Mouse (Mus musculus) embryonic facial prominence, embryonic 12.5 days (tissue): ENCODE results near the gene Il5ra. TPM values are rescaled to one million over a fixed set of nuclear protein-coding genes. Genes with fewer than 3 reads are reported as not detected.

Source experiments
- ATAC-seq: fragments of 200-750 bp; cut with Nextera tagmentation; 2 replicates; pipeline ENCODE4 v1.8.0; 2017; ENCODE audit not compliant: insufficient number of reproducible peaks, insufficient read depth, low FRiP score, low TSS enrichment
- H3K27ac ChIP-seq: fragments of 300-500 bp; sonication (generic); 2 replicates; pipeline ENCODE4 v1.5.1; 2016; ENCODE audit warnings: mild to moderate bottlenecking
- H3K27me3 ChIP-seq: fragments of 300-500 bp; sonication (generic); 2 replicates; pipeline ENCODE4 v1.6.1; 2016; ENCODE audit warnings: mild to moderate bottlenecking, moderate library complexity
- H3K36me3 ChIP-seq: fragments of 300-500 bp; sonication (generic); 2 replicates; pipeline ENCODE4 v1.6.1; 2016; ENCODE audit warnings: mild to moderate bottlenecking
- H3K4me1 ChIP-seq: fragments of 300-500 bp; sonication (generic); 2 replicates; pipeline ENCODE4 v1.6.1; 2016
- H3K4me2 ChIP-seq: fragments of 300-500 bp; sonication (generic); replicated peaks from 2 replicates; pipeline ENCODE4 v1.6.1; 2016; ENCODE audit warnings: mild to moderate bottlenecking, moderate library complexity
- H3K4me3 ChIP-seq: fragments of 300-500 bp; sonication (generic); 2 replicates; pipeline ENCODE4 v1.5.1; 2016; ENCODE audit warnings: mild to moderate bottlenecking
- H3K9ac ChIP-seq: fragments of 300-500 bp; sonication (generic); 2 replicates; pipeline ENCODE4 v1.6.1; 2016; ENCODE audit warnings: mild to moderate bottlenecking, moderate library complexity
- H3K9me3 ChIP-seq: fragments of 300-500 bp; sonication (generic); 2 replicates; pipeline ENCODE4 v1.6.1; 2016; ENCODE audit warnings: mild to moderate bottlenecking, moderate library complexity
- WGBS: fragments of 180-500 bp; shearing (Covaris S2); methylation state at CpG from one replicate; pipeline ENCODE4 v1.1.7; 2016; 5-methylcytosine and 5-hydroxymethylcytosine counted together
- polyA plus RNA-seq: library from polyadenylated mRNA; unstranded; fragments of >200 nt; fragmentation: Nextera tagmentation; extraction: Ambion mirVana; gene quantifications from 2 replicates; pipeline ENCODE4 v1.2.1, GENCODE M21; 2016

The Il5ra gene
- polyA plus RNA-seq, 1 experiment from 2014 or later, result not detected

DNA sequence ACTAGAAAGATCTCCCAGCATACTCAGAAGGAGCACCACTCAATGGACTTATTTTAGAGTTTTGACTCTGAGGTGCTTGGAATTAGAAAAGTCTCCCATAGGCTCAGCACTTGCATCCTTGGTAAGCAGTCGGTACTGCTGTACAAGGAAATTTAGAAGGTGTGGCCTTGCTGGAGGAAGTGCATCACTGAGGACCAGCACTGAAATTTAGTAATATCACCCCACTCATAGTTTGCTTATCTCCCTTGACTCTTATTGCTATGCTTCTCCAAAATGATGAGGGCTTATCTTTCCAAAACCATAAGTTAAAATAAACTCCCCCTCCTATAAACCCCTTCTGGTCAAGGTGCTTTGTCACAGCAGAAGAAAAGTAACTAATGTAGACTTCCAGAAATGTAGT is 12.6 kb upstream of the Il5ra start:
- no peaks in the 10 kb centered on the region for H3K9me3 ChIP-seq
- 83% methylated on average over 1 of the region's 1 CpGs for WGBS
- H3K4me3 ChIP-seq, result no peak overlapping the region
- H3K27ac ChIP-seq, result no peak overlapping the region
- ATAC-seq, result no peak
- no peaks in the 10 kb centered on the region for H3K36me3 ChIP-seq
- H3K4me1 ChIP-seq, result no peaks in the 10 kb centered on the region
- H3K4me2 ChIP-seq, result no peak overlapping the region
- no peak overlapping the region for H3K9ac ChIP-seq
- no peaks in the 10 kb centered on the region for H3K27me3 ChIP-seq

DNA sequence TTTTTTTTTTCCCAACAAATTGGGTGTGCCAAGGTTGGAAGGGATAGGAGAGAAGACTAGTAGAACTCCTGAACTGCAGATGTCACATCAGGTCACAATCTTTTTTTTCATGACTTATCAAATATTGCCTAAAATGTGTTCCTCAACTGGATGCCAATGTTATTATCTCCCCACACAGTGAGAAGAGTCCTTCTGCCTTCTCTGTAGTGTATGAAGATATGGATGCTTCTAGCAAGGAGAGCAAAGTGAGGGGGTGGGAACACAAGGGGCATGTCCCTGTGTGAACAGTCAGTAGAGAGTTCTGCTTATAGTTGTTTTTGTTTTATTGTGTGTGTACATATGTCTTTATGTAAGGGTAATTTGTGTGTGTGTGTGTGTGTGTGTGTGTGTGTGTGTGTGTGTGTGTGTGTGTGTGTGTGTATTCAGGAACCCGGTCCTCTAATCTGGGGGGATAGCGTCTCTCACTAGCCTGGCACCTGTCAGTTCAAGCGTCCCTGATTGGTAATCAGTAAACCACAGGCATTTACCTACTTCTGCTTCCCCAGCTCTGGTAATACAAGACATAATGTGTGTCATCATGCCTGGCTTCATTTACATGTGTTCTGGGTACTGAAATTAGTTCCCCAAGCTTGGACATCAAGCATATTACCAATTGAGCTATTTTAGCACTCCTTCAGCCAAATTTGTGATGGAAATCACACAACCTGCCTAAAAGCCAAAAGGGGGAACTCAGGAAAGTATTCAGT is 11.8 kb upstream of the Il5ra start:
- H3K27ac ChIP-seq, result no peak overlapping the region
- no peaks in the 10 kb centered on the region for H3K36me3 ChIP-seq
- 94% methylated on average over 3 of the region's 3 CpGs for WGBS
- no peak overlapping the region for H3K9ac ChIP-seq
- H3K9me3 ChIP-seq, result no peaks in the 10 kb centered on the region
- no peak for ATAC-seq
- H3K4me3 ChIP-seq, result no peak overlapping the region
- no peak overlapping the region for H3K4me2 ChIP-seq
- H3K27me3 ChIP-seq, result no peaks in the 10 kb centered on the region
- no peaks in the 10 kb centered on the region for H3K4me1 ChIP-seq

DNA sequence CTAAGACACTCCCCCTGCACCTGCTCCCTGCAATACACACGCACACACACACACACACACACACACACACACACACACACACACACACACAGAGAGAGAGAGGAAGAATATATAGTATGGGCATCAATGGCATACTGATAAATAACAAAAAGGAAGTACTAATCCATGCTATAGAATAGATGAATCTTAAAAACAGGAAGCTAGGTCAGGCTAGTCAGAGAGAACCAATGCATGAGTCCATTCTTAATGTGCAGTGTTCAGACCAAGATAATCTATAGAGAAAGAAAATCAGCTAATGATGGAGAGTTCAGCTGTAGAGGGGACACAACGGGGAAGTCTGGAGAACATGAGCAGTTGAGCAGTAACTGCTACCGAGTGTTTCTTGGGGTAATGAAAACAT is 9.5 kb upstream of the Il5ra start:
- WGBS, result 80% methylated on average over 3 of the region's 3 CpGs
- Histone ChIP-seq H3K27ac (no peak overlapping the region), H3K27me3 (no peaks in the 10 kb centered on the region), H3K4me1 (no peaks in the 10 kb centered on the region), H3K9me3 (no peaks in the 10 kb centered on the region), H3K4me3 (no peak overlapping the region), H3K9ac (no peak overlapping the region), H3K36me3 (no peaks in the 10 kb centered on the region), H3K4me2 (no peak overlapping the region)
- ATAC-seq, result no peak

DNA sequence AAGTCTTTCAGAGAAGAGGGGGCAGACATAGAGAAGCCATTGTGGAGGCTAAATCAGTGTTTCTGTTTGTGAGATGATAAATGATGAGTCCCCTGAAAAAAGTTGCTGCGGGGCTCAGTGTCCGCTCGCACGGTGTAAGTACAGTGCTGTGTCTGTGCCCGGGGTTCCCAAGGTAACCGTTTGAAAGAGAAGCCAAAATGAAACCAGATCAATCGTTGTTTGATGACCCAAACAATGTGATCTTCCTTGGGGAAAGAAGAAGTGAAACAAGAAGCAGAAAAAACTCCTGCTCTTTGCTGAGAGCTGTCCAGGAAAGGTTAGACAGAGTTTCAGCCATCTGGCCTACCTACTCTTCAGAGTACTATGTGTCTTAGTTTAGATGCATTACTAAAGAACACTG is 1.5 kb upstream of the Il5ra start:
- Histone ChIP-seq H3K4me2 (no peak overlapping the region), H3K4me1 (no peaks in the 10 kb centered on the region), H3K9ac (no peak overlapping the region), H3K36me3 (no peaks in the 10 kb centered on the region), H3K9me3 (no peaks in the 10 kb centered on the region), H3K27me3 (no peaks in the 10 kb centered on the region), H3K27ac (no peak overlapping the region), H3K4me3 (no peak overlapping the region)
- ATAC-seq, result no peak
- 73% methylated on average over 7 of the region's 7 CpGs for WGBS

DNA sequence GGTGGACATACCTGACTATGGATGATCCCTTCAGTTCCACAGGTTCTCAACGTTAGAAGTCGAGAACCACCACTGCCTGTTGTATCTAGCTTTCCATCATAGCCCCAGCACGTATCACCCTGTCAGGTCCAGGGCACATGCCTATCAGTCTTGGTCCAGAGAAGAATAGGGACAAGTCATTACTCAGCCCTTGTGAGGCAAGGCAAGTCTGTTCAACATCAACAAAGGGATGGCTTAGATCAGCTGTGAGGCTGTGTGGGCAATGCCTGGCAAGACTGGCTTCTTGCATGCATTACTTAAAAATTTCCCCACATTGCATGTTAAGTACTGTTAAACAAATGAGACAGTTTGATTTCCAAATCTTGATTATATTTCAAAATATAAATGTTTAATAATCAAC is 1.0 kb downstream of the Il5ra start:
- Histone ChIP-seq H3K27me3 (no peaks in the 10 kb centered on the region), H3K9me3 (no peaks in the 10 kb centered on the region), H3K36me3 (no peaks in the 10 kb centered on the region), H3K27ac (no peak overlapping the region), H3K4me2 (no peak overlapping the region), H3K4me3 (no peak overlapping the region), H3K4me1 (no peaks in the 10 kb centered on the region), H3K9ac (no peak overlapping the region)
- ATAC-seq, result no peak
- WGBS, result 87% methylated on average over 3 of the region's 3 CpGs

DNA sequence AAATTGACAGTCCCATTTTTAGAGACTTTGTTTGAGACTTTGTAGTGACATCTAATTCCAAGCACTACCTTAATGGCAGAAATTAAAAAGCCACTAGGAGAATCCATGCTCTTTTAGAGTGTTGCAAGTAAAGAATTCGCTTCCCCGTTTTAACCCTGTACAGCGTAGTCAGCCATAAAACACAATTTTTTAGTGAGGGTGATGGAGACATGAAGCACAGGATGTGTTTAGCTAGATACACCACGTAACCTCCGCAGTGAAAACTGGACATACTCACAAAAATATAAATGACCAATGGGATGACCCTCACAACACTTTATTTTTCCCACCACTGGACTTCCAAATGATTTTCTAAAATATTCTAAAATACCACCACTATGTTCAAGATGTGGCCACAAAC is 1.6 kb downstream of the Il5ra start:
- no peak for ATAC-seq
- no peak overlapping the region for H3K27ac ChIP-seq
- H3K27me3 ChIP-seq, result no peaks in the 10 kb centered on the region
- H3K4me1 ChIP-seq, result no peaks in the 10 kb centered on the region
- H3K36me3 ChIP-seq, result no peaks in the 10 kb centered on the region
- H3K4me2 ChIP-seq, result no peak overlapping the region
- no peak overlapping the region for H3K4me3 ChIP-seq
- no peaks in the 10 kb centered on the region for H3K9me3 ChIP-seq
- WGBS, result 92% methylated on average over 5 of the region's 5 CpGs
- no peak overlapping the region for H3K9ac ChIP-seq

DNA sequence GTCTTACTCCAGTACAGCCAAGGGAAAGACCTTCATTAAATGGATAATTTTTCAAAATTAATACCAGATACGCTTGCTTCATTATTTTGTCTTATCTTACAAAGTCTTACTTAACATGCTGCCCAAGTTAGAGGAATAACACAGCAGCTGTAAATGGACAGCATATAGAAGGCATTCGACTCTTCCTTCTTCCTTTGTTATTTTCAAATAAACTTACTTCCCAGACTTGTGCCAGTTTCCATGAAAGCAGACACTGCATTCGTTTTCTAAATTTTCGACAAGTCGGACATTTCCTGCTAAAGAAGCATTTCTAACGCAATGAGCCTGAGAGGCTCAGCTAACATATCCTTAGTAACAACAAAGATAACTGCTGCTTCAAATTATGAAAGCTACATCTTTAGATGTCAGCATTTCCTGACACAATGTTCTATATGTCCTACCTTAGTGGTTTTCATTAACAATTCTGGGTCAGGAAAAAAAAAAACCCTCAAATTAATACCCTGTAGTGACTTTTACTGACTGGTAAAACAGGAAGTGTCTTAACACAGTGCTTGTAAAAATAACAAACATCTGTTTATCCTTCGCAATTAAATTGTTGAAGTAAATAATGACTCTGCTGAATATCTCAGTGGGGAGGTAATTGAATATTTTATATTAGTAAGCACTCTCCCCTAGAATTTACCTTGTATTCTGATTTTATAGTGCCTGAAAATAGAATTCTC is 3.0 kb downstream of the Il5ra start:
- H3K9ac ChIP-seq, result no peak overlapping the region
- no peak for ATAC-seq
- no peaks in the 10 kb centered on the region for H3K36me3 ChIP-seq
- H3K27me3 ChIP-seq, result no peaks in the 10 kb centered on the region
- no peak overlapping the region for H3K4me3 ChIP-seq
- H3K27ac ChIP-seq, result no peak overlapping the region
- 60% methylated on average over 7 of the region's 7 CpGs for WGBS
- no peaks in the 10 kb centered on the region for H3K4me1 ChIP-seq
- no peaks in the 10 kb centered on the region for H3K9me3 ChIP-seq
- no peak overlapping the region for H3K4me2 ChIP-seq

DNA sequence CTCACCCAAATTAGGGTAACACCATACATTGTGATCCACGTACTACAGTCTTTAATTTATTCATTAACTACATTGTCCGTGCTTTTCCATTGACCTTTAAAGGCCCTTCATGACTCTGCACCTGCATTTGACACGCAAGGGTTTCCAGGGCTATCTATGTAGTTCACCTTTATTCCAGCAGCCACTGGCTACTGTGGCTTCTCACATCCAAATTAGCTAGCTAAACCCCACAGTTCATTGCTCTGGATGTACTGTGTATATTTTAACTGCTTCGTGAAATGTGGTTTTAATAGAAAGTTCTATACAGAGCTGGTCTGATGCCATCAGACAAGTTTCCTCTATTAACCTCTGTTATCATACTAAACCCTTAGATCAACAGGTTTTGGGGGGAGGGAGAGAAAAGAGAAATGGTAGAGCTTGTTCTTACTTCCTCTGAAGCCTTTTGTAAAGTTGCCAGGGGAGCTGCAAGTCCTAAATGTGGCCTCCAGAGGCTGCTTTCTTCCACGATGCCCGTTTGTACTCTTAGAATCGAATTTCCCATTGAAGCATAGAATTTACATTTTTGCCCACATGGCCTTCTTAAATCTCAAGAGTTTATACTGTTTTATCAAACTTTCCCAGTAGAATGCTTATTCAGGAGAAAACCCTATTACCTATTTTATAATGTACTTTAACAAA is 5.1 kb downstream of the Il5ra start:
- no peaks in the 10 kb centered on the region for H3K4me1 ChIP-seq
- no peaks in the 10 kb centered on the region for H3K36me3 ChIP-seq
- H3K4me2 ChIP-seq, result no peak overlapping the region
- no peak overlapping the region for H3K27ac ChIP-seq
- H3K9me3 ChIP-seq, result no peaks in the 10 kb centered on the region
- no peak overlapping the region for H3K9ac ChIP-seq
- H3K27me3 ChIP-seq, result no peaks in the 10 kb centered on the region
- 69% methylated on average over 7 of the region's 7 CpGs for WGBS
- no peak overlapping the region for H3K4me3 ChIP-seq
- no peak for ATAC-seq

DNA sequence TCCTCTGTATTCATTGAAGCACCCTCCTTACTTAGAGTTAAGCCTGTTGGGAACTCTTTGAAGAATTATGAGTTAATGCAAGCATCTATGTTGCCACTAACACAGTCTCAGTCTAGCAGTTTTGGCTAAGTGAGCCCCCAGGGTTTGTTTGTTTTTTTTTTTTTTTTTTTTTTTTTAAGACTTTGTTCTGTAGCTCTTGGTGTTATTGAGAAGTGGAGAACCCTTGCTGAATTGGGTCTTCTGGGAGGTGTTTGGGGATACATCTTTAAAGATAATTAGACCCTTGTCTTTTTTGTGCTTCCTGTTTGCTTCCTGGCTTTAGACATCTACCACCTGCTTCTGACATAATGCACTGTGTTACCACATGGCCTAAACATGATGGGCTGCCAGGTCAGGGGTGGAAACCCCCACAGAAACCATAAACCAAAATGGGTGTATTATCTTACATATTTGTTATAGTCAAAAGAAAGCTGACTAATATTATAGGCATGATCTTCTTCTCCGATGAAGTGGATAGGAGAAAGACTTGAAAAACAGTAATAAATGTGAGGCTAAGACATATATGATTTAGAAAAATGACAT is 8.5 kb downstream of the Il5ra start:
- no peak overlapping the region for H3K4me2 ChIP-seq

DNA sequence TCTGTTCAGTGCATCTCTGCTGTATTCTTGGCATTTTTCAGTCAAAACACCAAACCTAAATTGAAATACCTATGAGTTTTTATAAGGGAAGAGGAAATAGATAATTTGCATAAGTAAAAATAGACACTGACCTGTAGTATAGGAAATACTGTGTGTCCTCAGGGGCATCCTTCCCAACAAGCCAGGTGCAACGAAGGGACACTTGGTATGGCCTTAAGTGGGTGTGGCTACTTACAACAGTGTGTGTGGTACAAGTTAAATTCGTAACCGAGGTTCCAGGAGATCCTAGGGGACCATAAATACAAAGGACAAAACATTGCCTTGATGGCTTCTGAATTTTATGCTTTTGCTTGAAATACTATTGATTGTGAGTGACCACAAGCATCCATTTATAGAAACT is 10.6 kb downstream of the Il5ra start:
- H3K27me3 ChIP-seq, result no peaks in the 10 kb centered on the region
- no peaks in the 10 kb centered on the region for H3K36me3 ChIP-seq
- H3K4me2 ChIP-seq, result no peak overlapping the region
- ATAC-seq, result no peak
- no peak overlapping the region for H3K27ac ChIP-seq
- no peaks in the 10 kb centered on the region for H3K4me1 ChIP-seq
- WGBS, result 73% methylated on average over 3 of the region's 3 CpGs
- H3K9ac ChIP-seq, result no peak overlapping the region
- H3K4me3 ChIP-seq, result no peak overlapping the region
- no peaks in the 10 kb centered on the region for H3K9me3 ChIP-seq

More for the DNA sequence above, 8.5 kb downstream of the Il5ra start:
- Histone ChIP-seq H3K9me3 (no peaks in the 10 kb centered on the region), H3K4me1 (no peaks in the 10 kb centered on the region), H3K27me3 (no peaks in the 10 kb centered on the region), H3K9ac (no peak overlapping the region), H3K4me3 (no peak overlapping the region), H3K27ac (no peak overlapping the region), H3K36me3 (no peaks in the 10 kb centered on the region)
- WGBS, result 100% methylated on average over 1 of the region's 1 CpGs
- ATAC-seq, result no peak

DNA sequence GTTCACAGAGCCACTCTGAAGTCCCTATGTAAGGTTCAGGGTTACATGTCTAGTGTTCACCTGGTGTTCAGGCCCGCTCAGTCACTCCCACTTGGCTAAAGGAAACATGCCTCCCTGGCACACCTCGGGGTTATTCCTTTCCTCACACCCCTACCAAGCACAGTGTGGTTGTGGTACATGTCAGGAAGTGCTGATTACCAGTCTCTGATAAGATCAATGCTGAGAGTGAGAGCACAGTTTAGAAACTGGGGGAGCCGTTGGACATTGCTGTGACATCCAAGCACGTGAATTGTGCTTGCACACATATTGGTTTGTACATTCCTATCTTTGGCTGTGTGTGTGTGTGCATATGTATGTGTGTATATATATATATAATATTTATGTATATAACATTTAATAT is 16.3 kb downstream of the Il5ra start:
- Histone ChIP-seq H3K4me2 (no peak overlapping the region), H3K4me3 (no peak overlapping the region), H3K27ac (no peak overlapping the region), H3K9ac (no peak overlapping the region), H3K4me1 (no peaks in the 10 kb centered on the region), H3K27me3 (no peaks in the 10 kb centered on the region), H3K36me3 (no peaks in the 10 kb centered on the region), H3K9me3 (no peaks in the 10 kb centered on the region)
- 86% methylated on average over 4 of the region's 4 CpGs for WGBS
- ATAC-seq, result no peak
